Mouse (Mus musculus) cerebellum, adult 2 months (tissue): ENCODE measurements around the gene Fgfr2. TPM values are rescaled to one million over a fixed set of nuclear protein-coding genes. Genes with fewer than 3 reads are reported as not detected.
A peak's percentile ranks its signal among the peaks of the same experiment; 100 is the strongest.
"Not testable (repeated sequence)": the region's sequence is repeated elsewhere in the genome, so short reads cannot be mapped to it uniquely, and the experiment has no call there.

Experiments
- DNase-seq, 2 experiments: peaks; one replicate each; pipeline ENCODE4 v3.0.0; 2021
- H3K27ac ChIP-seq: fragments of 200-500 bp; 2 replicates; pipeline ENCODE4 v1.5.1; 2012; ENCODE audit warnings: low read length, control low read depth, inconsistent platforms; ENCODE audit not compliant: insufficient read depth
- H3K27me3 ChIP-seq: fragments of 200-500 bp; 2 replicates; pipeline ENCODE4 v1.6.1; 2012; ENCODE audit warnings: inconsistent platforms, mild to moderate bottlenecking, low read length, moderate library complexity; ENCODE audit not compliant: control insufficient read depth, insufficient read depth
- H3K4me1 ChIP-seq: fragments of 200-500 bp; 2 replicates; pipeline ENCODE4 v1.6.1; 2011; ENCODE audit warnings: low read length; ENCODE audit not compliant: control insufficient read depth, insufficient read depth
- H3K4me3 ChIP-seq: fragments of 200-500 bp; replicated peaks from 2 replicates; pipeline ENCODE3; 2011; ENCODE audit warnings: mild to moderate bottlenecking, low read depth, low read length, control low read depth; ENCODE audit not compliant: insufficient read depth
- CTCF ChIP-seq: fragments of 200-500 bp; IDR thresholded peaks from 2 replicates; pipeline ENCODE4 v1.5.1; 2011; ENCODE audit warnings: low read depth, mild to moderate bottlenecking, control low read depth, low read length, moderate library complexity, borderline replicate concordance; ENCODE audit not compliant: insufficient read depth
- POLR2A ChIP-seq: fragments of 200-500 bp; IDR thresholded peaks from 2 replicates; pipeline ENCODE4 v1.6.1; 2011; ENCODE audit warnings: low read length, control low read depth, borderline replicate concordance; ENCODE audit not compliant: insufficient read depth
- WGBS: fragments of 180-500 bp; shearing (Covaris S2); methylation state at CpG from one replicate; pipeline ENCODE4 v1.1.7; 2018; 5-methylcytosine and 5-hydroxymethylcytosine counted together
- polyA plus RNA-seq: library from polyadenylated mRNA; depleted of rRNA; stranded (reverse); fragments of >200 nt; gene quantifications from 2 replicates; pipeline ENCODE4 v1.2.3, GENCODE M21; 2012

Fgfr2 gene
- polyA plus RNA-seq, 1 experiment, result 95.3 TPM

DNA sequence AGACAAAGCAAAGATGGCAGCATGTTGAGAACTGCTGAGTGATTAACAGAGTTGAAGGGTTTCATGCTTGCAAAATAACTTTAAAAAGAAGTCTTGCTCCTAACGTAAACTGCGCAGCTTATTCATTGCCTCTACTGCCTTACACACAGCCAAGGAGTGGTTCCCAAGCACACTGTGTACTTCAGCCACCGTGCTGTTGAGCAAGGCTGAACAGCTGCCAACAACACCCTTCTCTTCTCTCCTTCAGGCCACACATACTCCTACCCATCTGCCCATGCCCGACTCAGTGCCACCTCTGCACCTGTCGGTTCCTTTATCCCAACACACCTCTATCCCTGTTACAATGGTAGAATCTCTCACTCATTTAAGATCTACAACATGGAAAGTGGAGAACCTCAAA is 2620.1 kb downstream of the Fgfr2 start:
- H3K27ac ChIP-seq, result no peak overlapping the region
- no peak for DNase-seq
- WGBS, result 74% methylated on average over 5 of the region's 5 CpGs
- no peaks in the 10 kb centered on the region for H3K27me3 ChIP-seq
- peaks cover 3% of the 10 kb centered on the region; the same call in 1 of the 2 replicates for H3K4me1 ChIP-seq
- TF ChIP-seq POLR2A (no peak), CTCF (no peak)
- no peak overlapping the region for H3K4me3 ChIP-seq

- Histone ChIP-seq H3K27me3 (no peaks in the 10 kb centered on the region), H3K4me3 (no peak overlapping the region), H3K4me1 (peaks cover 3% of the 10 kb centered on the region; the same call in 1 of the 2 replicates), H3K27ac (no peak overlapping the region)
- DNase-seq, result no peak
- WGBS, result 15% methylated on average over 1 of the region's 1 CpGs
- TF ChIP-seq POLR2A (no peak), CTCF (no peak)
Observed at GRCm38 (mm10) chr7:130501499-130501898, 2621.7 kb downstream of the Fgfr2 start.

GRCm38 (mm10) chr7:130493346-130493745 is 2629.8 kb downstream of the Fgfr2 start:
- Histone ChIP-seq H3K4me3 (no peak overlapping the region), H3K27me3 (no peaks in the 10 kb centered on the region), H3K4me1 (no peaks in the 10 kb centered on the region; the same call in 1 of the 2 replicates), H3K27ac (no peak overlapping the region)
- no peak for TF ChIP-seq CTCF
- 23% methylated on average over 3 of the region's 3 CpGs for WGBS
- DNase-seq, result no peak

DNA sequence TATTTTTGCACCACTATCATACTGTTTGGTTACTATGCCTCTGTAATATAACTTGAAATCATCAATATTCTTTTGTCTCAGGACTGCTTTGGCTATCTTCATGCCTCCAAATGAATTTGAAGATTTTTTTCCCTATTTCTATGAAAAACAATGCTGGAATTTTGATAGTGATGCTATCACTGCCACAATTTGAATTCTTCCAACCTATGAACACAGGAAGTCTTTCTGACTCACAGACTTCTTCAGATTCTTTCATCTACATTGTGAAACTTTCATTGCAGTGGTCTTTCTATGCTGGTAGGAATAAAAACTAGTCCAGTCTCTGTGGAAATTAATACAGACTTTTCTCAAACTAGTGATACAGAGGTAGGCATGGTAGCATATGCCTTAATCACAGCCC is 2631.1 kb downstream of the Fgfr2 start:
- Histone ChIP-seq H3K4me1 (no peaks in the 10 kb centered on the region; the same call in none of the 2 replicates), H3K27me3 (no peaks in the 10 kb centered on the region), H3K4me3 (no peak overlapping the region), H3K27ac (no peak overlapping the region)
- TF ChIP-seq CTCF, result no peak
- TF ChIP-seq POLR2A, result no peak
- no peak for DNase-seq

GRCm38 (mm10) chr7:130479003-130479402 is 2644.1 kb downstream of the Fgfr2 start:
- 93% methylated on average over 3 of the region's 3 CpGs for WGBS
- DNase-seq, H3K27me3 ChIP-seq, H3K4me3 ChIP-seq, H3K4me1 ChIP-seq, H3K27ac ChIP-seq: not testable (repeated sequence)

- Histone ChIP-seq H3K4me3 (no peak overlapping the region), H3K4me1 (peaks cover 3% of the 10 kb centered on the region; the same call in 1 of the 2 replicates), H3K27me3 (no peaks in the 10 kb centered on the region), H3K27ac (no peak overlapping the region)
- peak; percentile 93 for TF ChIP-seq CTCF
- TF ChIP-seq POLR2A, result no peak
- DNase-seq, result peak; percentile 45 to 55
- 22% methylated on average over 2 of the region's 2 CpGs for WGBS
Observed at GRCm38 (mm10) chr7:130475970-130476369, 2647.2 kb downstream of the Fgfr2 start.

DNA sequence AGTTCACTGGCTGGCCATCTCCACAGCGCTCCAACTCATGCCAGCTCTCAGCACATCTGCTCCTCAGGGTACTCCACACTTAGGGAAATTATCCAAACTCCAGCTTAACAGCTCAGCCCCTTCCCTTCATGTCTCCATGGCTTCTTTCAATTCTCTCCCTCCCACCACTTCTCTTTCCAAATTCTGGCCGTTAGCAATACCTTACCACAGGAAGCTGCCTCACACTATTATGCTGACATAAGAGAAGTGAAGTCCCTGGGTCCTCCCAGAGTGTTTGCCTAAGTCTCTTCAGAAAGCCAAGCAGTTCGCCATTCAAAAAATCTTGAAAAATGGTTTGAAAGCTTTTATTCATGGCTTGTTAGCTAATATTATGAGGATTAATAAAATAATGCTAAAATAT is 2649.3 kb downstream of the Fgfr2 start:
- no peak for TF ChIP-seq CTCF
- TF ChIP-seq POLR2A, result no peak

GRCm38 (mm10) chr7:130472683-130473082 is 2650.5 kb downstream of the Fgfr2 start:
- H3K27ac ChIP-seq, result no peak overlapping the region
- H3K4me1 ChIP-seq, result peaks cover 3% of the 10 kb centered on the region; the same call in 1 of the 2 replicates
- peak in 1 of 2 experiments; percentile 15 for DNase-seq
- no peak overlapping the region for H3K4me3 ChIP-seq
- 58% methylated on average over 6 of the region's 6 CpGs for WGBS
- no peaks in the 10 kb centered on the region for H3K27me3 ChIP-seq
- TF ChIP-seq POLR2A, result no peak
- no peak for TF ChIP-seq CTCF

More for the DNA sequence above, 2649.3 kb downstream of the Fgfr2 start:
- 68% methylated on average over 3 of the region's 3 CpGs for WGBS
- no peak overlapping the region for H3K4me3 ChIP-seq
- no peaks in the 10 kb centered on the region for H3K27me3 ChIP-seq
- no peak for DNase-seq
- peaks cover 3% of the 10 kb centered on the region; the same call in 1 of the 2 replicates for H3K4me1 ChIP-seq
- H3K27ac ChIP-seq, result no peak overlapping the region
